Mouse (Mus musculus) erythroblast, embryonic 14.5 days (primary cell): ENCODE measurements around the gene Fer.

Experiments used
- GATA1 ChIP-seq: IDR thresholded peaks from 2 replicates; pipeline ENCODE4 v1.6.1; 2012; ENCODE audit warnings: low read length, inconsistent platforms, mixed read lengths
- TAL1 ChIP-seq: IDR thresholded peaks from 3 replicates; pipeline ENCODE4 v1.6.1; 2012; ENCODE audit warnings: low read length, inconsistent platforms, mixed read lengths

DNA sequence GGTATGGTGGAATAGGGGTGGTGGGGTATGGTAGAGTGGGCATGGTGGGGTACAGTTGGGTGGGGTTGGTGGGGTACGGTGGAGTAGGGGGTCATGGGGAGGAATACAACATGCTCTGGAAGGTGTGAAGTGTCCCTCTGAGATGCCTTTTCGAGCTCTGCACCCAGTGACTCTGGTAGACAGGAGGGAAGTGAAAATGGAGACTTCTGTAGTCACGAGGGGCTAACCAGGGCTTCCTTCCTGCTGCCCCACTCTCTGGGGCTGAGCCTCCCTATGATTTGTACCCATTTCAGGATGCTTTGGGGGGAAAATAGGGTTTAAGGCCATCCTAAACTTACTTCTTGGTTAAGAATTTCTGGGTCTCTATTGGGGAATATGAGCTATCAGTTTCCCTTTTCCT, 319.7 kb downstream of the Fer start:
- TF ChIP-seq GATA1 (no peak), TAL1 (no peak)
